Mouse (Mus musculus): ENCODE measurements around the gene Senp6. TPM values are rescaled to one million over a fixed set of nuclear protein-coding genes. Genes with fewer than 3 reads are reported as not detected.
"Not testable (repeated sequence)": the region's sequence is repeated elsewhere in the genome, so short reads cannot be mapped to it uniquely, and the experiment has no call there.

The Senp6 gene
- polyA plus RNA-seq, 1 experiment from 2014 or later, result 58.4 TPM

DNA sequence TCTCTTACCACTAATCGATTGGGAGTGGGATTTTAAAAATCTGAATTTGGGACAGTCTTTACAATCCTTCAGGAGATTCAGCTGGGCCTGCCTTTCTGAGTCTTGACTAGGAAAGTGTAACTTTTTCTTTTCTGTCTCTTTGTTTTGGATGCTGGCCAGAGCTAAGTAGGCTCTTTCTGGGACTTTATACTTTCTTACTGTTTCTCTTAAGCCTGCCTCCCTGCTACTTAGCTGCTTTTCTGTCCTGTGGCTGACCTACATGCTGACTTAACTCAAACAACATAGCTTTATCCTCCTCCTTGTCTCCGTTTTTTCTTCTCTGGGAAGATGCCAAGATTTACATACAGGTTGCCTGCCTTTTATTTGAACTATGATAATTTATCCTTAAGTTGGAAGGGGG lies 19.0 kb downstream of the Senp6 start:
- Histone ChIP-seq H3K36me3 (peaks cover 3% of the 10 kb centered on the region; the same call in 1 of the 2 replicates), H3K4me1 (replicated peaks) (peaks cover 42% of the 10 kb centered on the region), H3K27ac (peak overlapping the region; percentile 18; the same call in 1 of the 2 replicates), H3K27me3 (no peaks in the 10 kb centered on the region), H3K9me3 (no peaks in the 10 kb centered on the region), H3K4me3 (no peak overlapping the region), H3K9ac (no peak overlapping the region), H3K4me2 (no peak overlapping the region)
- 49% methylated on average over 2 of the region's 2 CpGs for WGBS
- ATAC-seq (ENCODE audit: low FRiP score), result no peak

DNA sequence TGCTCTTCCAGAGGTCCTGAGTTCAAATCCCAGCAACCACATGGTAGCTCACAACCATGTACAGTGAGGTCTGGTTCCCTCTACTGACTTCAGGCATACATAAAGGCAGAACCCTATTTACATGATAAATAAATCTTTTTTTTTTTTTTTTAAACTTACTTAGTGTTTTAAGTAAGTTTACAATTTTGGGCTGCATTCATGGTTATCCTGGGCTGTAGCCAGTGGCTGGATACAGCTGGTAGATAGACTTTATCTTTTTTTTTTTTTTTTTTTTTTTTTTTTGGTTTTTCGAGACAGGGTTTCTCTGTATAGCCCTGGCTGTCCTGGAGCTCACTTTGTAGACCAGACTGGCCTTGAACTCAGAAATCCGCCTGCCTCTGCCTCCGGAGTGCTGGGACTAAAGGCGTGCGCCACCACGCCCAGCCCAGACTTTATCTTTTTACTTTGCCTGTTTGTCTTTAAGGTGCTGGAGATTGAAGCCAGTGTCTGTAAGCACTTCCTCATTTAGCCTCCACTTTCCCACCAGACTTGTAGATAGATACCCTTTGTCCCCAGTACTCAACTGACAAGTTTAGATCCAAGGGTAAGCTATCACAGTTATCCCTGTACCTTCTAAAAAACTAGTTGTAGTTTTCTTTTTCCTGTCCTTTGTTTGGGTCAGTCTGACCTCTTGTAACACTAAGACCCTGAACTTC lies 19.7 kb downstream of the Senp6 start:
- not testable (repeated sequence) for H3K27ac ChIP-seq; H3K9me3 ChIP-seq; H3K4me3 ChIP-seq; H3K9ac ChIP-seq; H3K36me3 ChIP-seq; ATAC-seq (ENCODE audit: low FRiP score); H3K4me2 ChIP-seq; H3K27me3 ChIP-seq
- H3K4me1 ChIP-seq (replicated peaks), result peaks cover 42% of the 10 kb centered on the region
- WGBS, result 94% methylated on average over 5 of the region's 6 CpGs

DNA sequence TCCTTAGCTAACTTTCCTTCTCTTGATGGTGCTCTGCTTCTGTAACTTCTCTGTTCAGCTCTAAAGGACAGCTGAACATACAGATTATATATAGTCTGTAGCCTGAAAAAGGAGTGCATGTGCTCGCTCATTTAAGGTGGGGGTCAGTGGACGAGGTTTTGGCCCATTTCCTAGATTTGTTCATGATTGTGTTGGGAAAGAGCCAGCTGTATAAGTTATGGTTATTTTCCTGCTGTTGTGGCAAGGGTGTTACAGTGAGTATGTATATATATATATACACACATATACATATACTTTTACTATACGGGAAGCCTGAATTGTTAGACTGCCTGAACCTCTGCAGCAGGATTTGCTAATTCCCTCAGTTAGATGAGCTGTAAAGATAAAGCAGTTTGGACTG lies 22.7 kb downstream of the Senp6 start:
- Histone ChIP-seq H3K4me2 (no peak overlapping the region), H3K36me3 (peaks cover 5% of the 10 kb centered on the region; the same call in 1 of the 2 replicates), H3K4me3 (no peak overlapping the region), H3K27ac (no peak overlapping the region), H3K9me3 (no peaks in the 10 kb centered on the region), H3K27me3 (no peaks in the 10 kb centered on the region), H3K4me1 (replicated peaks) (peaks cover 30% of the 10 kb centered on the region), H3K9ac (no peak overlapping the region)
- ATAC-seq (ENCODE audit: low FRiP score), result no peak
- 71% methylated on average over 3 of the region's 3 CpGs for WGBS

DNA sequence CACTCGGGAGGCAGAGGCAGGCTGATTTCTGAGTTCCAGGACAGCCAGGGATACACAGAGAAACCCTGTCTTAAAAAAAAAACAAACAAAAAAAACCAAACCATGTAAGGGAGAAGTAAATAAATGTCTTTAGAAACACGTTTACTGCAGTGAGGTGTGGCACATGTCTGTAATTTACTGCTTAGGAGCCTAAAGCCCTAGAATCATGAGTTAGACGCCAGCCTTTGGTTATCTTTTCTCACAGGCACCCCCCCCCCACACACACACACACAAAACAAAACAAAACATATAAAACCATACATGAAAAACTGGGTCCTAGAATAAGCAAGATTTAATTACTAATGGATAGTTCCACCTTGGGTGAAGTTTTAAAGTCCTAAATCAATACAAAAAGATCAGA lies 29.6 kb downstream of the Senp6 start:
- Histone ChIP-seq H3K4me3 (no peak overlapping the region), H3K4me1 (replicated peaks) (no peaks in the 10 kb centered on the region), H3K36me3 (peaks cover 18% of the 10 kb centered on the region), H3K9ac (no peak overlapping the region), H3K27ac (no peak overlapping the region), H3K27me3 (no peaks in the 10 kb centered on the region), H3K9me3 (no peaks in the 10 kb centered on the region), H3K4me2 (no peak overlapping the region)
- no peak for ATAC-seq (ENCODE audit: low FRiP score)
- WGBS, result 91% methylated on average over 3 of the region's 3 CpGs

DNA sequence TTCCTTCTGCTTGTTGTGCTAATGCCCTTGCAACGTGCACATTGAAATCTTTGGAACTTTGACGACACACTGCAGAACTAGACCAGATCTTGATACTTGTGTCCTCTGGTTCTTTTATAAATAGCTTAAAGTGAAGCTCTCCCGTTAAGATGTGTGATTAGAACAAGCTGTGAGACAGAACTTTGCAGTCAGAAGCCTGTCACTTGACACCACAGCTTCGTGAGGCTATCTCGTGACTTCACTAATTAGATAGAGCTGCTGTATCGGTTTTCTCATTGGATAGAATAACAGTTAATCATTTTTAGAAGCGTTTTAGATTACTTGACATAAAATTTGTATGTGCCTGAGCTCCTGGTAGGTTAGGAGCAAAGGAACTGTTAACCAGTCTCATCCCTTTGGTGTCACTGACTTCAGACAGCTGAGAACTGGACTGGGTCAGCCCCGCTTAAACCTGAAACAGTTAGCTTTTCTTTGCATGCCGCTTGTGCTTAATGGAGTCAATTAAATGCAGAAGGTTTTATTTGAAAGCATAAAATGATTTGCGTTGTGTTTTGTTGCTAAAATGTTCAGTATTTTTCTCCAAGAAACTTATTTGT lies 79.4 kb downstream of the Senp6 start:
- H3K9me3 ChIP-seq, result no peaks in the 10 kb centered on the region
- ATAC-seq (ENCODE audit: low FRiP score), result no peak
- H3K4me2 ChIP-seq, result no peak overlapping the region
- H3K36me3 ChIP-seq, result peaks cover 43% of the 10 kb centered on the region
- H3K27me3 ChIP-seq, result no peaks in the 10 kb centered on the region
- no peak overlapping the region for H3K4me3 ChIP-seq
- H3K27ac ChIP-seq, result no peak overlapping the region
- WGBS, result 89% methylated on average over 10 of the region's 10 CpGs
- no peaks in the 10 kb centered on the region for H3K4me1 ChIP-seq (replicated peaks)
- no peak overlapping the region for H3K9ac ChIP-seq

DNA sequence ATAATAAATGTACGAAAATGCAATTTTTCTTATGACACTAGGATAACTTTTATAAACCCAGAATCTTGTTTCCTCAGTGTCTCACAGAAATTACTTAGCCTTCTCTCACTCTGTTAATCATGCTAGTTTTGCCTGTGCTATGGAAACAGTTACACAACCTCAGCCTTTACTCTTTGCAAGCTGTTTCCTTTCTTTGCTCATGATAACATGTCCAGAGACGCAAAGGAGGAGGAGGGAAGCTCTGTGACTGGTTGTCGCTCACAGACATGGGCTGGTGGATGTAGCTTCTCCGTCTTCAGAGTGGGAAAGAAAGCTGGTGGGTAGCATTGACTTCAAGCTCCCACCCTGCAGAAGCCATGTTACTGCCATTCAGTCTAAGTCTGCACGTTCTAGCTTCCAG lies 82.9 kb downstream of the Senp6 start:
- H3K36me3 ChIP-seq, result peaks cover 28% of the 10 kb centered on the region

DNA sequence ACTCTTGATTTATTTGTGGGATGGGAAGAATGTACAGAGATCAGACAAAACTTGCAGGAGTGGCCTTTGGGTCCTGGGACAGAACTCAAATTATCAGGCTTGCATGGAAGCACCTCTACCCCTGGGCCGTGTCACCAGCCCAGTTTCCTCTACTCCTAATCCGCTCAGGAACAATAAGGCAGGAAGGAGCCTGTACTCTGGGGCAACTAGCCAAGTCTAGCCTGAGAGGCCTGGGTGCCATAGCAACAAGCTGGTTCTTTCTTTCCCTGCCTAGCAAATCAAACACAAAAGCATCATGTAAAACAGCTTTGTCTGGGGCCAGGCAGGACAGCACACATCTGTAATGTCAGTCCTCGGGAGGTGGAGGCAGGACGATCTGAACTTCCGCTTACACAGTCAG lies 88.6 kb downstream of the Senp6 start:
- Histone ChIP-seq H3K27me3 (no peaks in the 10 kb centered on the region), H3K4me2 (no peak overlapping the region), H3K9me3 (no peaks in the 10 kb centered on the region), H3K4me1 (replicated peaks) (no peaks in the 10 kb centered on the region), H3K4me3 (no peak overlapping the region), H3K36me3 (peaks cover 14% of the 10 kb centered on the region), H3K9ac (no peak overlapping the region), H3K27ac (no peak overlapping the region)
- ATAC-seq (ENCODE audit: low FRiP score), result peak; percentile 72
- WGBS, result 43% methylated on average over 5 of the region's 5 CpGs

More for the DNA sequence above, 82.9 kb downstream of the Senp6 start:
- WGBS, result 84% methylated on average over 5 of the region's 5 CpGs
- Histone ChIP-seq H3K27me3 (no peaks in the 10 kb centered on the region), H3K4me1 (replicated peaks) (no peaks in the 10 kb centered on the region), H3K4me2 (no peak overlapping the region), H3K9ac (no peak overlapping the region), H3K9me3 (no peaks in the 10 kb centered on the region), H3K4me3 (no peak overlapping the region), H3K27ac (no peak overlapping the region)
- no peak for ATAC-seq (ENCODE audit: low FRiP score)

DNA sequence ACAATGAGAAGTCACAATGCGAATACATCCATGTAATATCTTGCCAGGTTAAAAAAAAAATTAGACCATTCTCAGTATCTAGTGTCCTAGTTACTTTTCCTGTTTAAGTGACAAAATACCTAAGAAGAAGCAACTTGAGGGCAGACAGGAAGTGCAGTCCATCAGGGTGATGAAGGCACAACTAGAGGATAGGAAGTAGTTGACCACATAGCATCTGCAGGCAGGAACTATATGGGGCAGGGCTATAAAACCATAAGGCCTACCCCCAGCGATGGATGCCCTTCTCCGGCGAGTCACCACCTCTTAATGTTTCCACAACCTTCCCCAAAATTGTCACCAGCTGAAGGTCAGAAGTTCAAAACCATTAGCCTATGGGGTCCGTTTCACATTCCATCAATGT lies 90.1 kb downstream of the Senp6 start:
- H3K9ac ChIP-seq, result no peak overlapping the region
- WGBS, result 85% methylated on average over 5 of the region's 5 CpGs
- ATAC-seq (ENCODE audit: low FRiP score), result no peak
- no peaks in the 10 kb centered on the region for H3K4me1 ChIP-seq (replicated peaks)
- no peak overlapping the region for H3K4me3 ChIP-seq
- no peaks in the 10 kb centered on the region for H3K27me3 ChIP-seq
- H3K36me3 ChIP-seq, result peaks cover 13% of the 10 kb centered on the region
- H3K27ac ChIP-seq, result no peak overlapping the region
- H3K9me3 ChIP-seq, result no peaks in the 10 kb centered on the region
- no peak overlapping the region for H3K4me2 ChIP-seq

DNA sequence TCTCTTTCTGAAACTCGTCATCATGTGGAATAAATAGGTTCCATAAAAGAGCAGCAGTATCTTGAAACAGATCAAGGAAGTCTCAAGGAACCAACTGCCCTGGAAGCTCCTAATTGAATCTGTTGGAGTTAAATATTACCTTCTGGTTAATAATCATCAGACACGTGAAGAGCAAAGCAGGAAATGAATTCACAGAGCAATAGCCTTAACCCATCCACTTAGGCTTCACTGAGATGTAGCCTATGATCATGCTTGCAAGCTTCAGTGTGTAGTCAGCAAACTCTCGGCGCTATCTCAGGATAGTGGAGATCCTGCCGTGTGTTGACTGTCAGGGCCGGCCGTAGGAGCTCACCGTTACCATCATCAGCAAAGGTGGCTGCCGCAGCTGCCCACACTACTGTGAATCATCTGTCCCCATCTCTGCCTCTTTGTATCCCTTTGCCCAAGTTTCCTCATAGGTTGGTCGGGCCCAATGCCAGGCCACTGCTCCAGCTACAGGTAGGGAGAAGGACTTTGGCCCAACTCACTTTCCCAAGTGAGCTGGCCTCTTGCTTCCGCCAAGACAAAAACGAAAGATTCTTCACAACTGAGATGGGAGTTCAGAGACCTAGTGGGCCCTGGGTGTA lies 91.2 kb downstream of the Senp6 start:
- no peak overlapping the region for H3K4me3 ChIP-seq
- no peaks in the 10 kb centered on the region for H3K4me1 ChIP-seq (replicated peaks)
- no peaks in the 10 kb centered on the region for H3K9me3 ChIP-seq
- H3K9ac ChIP-seq, result no peak overlapping the region
- H3K4me2 ChIP-seq, result no peak overlapping the region
- no peaks in the 10 kb centered on the region for H3K27me3 ChIP-seq
- no peak for ATAC-seq (ENCODE audit: low FRiP score)
- WGBS, result 92% methylated on average over 12 of the region's 12 CpGs
- no peak overlapping the region for H3K27ac ChIP-seq
- H3K36me3 ChIP-seq, result peaks cover 3% of the 10 kb centered on the region; the same call in 1 of the 2 replicates

DNA sequence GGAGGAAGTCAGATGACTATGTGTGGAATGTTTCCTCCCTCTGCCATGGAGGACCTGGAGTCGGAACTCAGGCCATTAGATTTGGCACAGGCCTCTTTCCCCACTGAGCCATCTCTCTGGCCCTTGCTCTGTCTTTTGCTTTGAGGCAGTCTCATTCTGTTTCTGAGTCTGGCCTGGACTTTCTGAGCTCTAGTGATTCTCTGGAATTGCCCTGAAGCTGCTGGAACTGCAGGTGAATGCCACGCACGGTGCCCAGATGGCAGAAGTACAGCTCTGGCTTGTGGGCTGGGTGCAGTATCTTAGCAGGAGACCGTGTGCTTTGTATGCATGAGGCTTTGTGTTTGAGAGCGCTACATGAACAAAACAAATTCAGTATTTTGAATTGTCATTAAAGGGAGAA lies 92.2 kb downstream of the Senp6 start:
- H3K36me3 ChIP-seq, result no peaks in the 10 kb centered on the region; the same call in 1 of the 2 replicates
- no peaks in the 10 kb centered on the region for H3K9me3 ChIP-seq
- H3K4me1 ChIP-seq (replicated peaks), result 0 out of 2 replicates have a peak, but pooled peaks cover under 1% of the 10 kb centered on the region
- 83% methylated on average over 5 of the region's 5 CpGs for WGBS
- H3K27me3 ChIP-seq, result no peaks in the 10 kb centered on the region
- H3K9ac ChIP-seq, result no peak overlapping the region
- no peak overlapping the region for H3K4me2 ChIP-seq
- H3K4me3 ChIP-seq, result no peak overlapping the region
- no peak for ATAC-seq (ENCODE audit: low FRiP score)
- no peak overlapping the region for H3K27ac ChIP-seq

DNA sequence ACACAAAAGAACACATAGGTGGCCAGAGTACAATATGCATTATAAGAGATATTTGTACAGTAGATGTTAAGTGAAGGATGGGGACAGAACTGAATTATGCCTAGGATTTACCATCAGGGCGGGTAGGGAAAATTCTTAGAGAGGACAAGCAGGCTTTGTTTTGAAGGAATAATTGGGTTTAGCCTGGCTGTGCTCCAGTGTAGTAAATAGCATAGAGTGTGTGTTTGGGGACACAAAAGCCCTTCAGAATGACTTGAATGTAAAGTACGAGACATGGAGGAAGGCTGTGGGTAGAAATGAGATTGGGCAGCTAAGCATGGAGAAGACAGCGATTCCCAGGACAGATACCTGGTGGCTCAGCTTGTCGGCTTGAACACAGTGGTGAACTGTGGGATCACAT lies 94.7 kb downstream of the Senp6 start:
- H3K9ac ChIP-seq, result no peak overlapping the region
- 0 out of 2 replicates have a peak, but pooled peaks cover 9% of the 10 kb centered on the region for H3K4me1 ChIP-seq (replicated peaks)
- H3K4me2 ChIP-seq, result no peak overlapping the region
- H3K4me3 ChIP-seq, result no peak overlapping the region
- 61% methylated on average over 4 of the region's 4 CpGs for WGBS
- H3K27ac ChIP-seq, result no peak overlapping the region
- no peaks in the 10 kb centered on the region for H3K27me3 ChIP-seq
- no peaks in the 10 kb centered on the region; the same call in 1 of the 2 replicates for H3K36me3 ChIP-seq
- ATAC-seq (ENCODE audit: low FRiP score), result no peak
- H3K9me3 ChIP-seq, result no peaks in the 10 kb centered on the region

DNA sequence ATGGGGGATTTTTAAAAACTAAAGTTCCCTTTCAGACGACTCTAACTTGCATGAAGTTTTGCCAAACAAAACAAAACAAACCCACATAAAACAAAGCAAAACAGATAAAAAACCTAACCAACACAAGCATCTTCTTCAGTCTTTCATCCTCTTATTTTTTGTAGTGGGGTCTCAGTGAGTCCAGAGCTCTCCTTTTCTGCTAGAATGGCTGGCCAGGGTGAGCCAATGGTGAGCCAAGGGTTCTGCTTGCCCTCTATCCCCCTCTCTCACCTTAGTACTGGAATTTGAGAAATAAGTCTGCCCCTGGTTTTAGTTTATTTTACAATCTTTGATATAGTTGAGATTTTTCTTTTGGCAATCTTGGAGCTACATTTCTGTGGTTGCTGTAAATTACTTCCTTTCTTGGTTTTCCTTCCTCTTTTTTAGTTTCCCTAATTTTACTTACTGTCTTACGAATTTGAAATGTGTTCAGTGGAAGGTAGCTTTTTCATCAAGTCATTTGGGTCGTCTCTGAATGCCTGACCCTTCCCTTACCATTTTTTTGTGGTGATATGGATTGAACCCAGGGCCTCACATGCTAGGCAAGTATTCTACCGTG lies 96.5 kb downstream of the Senp6 start:
- H3K27me3 ChIP-seq, result no peaks in the 10 kb centered on the region
- 84% methylated on average over 4 of the region's 4 CpGs for WGBS
- no peak overlapping the region for H3K9ac ChIP-seq

More for the DNA sequence above, 96.5 kb downstream of the Senp6 start:
- Histone ChIP-seq H3K36me3 (no peaks in the 10 kb centered on the region), H3K9me3 (no peaks in the 10 kb centered on the region), H3K4me2 (no peak overlapping the region), H3K4me3 (no peak overlapping the region), H3K27ac (no peak overlapping the region), H3K4me1 (replicated peaks) (0 out of 2 replicates have a peak, but pooled peaks cover 9% of the 10 kb centered on the region)
- no peak for ATAC-seq (ENCODE audit: low FRiP score)
